Comparison of ENCODE assay signal across 8 mouse cellular contexts in the genomic region with DNA sequence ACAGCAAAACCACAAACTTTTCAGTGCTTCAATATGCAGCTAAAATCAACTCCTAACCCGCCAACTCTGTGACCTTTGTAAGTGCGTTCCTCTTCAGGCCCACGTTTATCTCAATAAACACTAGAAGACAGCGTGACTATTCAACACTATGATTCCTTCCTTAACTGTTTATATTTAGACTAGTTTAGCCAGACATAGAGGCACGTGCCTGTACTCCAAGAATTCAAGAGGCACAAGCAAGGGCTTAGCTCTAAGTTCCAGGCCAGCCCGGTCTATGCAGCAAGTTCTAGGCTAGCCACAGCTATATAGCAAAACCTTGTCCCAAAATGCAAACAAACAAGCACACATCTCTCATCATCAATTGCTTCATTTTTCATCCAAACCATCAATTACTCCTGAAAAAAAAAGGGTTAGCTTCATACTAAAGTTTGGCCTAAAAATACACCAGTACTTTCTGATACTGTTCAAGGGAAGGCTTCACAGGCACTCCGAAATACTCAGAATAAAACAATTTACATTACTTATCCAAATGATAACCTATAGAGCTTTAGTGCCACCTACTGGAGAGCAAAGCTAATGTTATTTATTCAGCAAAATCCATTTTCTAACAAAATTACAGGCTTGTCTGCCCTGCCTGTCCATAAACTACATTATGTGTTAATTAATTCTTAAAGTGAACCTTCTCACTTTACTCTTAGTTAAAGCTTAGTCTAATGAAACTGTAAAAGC. TPM values are rescaled to one million over a fixed set of nuclear protein-coding genes. Genes with fewer than 3 reads are reported as not detected.
DNase-seq lines count a peak whose midpoint lies in the region; ATAC-seq and TF ChIP-seq lines count a peak whose summit lies in the region.

No protein-coding gene starts in this region.

- no peak overlapping the region for H3K4me3 ChIP-seq in intestine, postnatal 0 days (ENCODE audit: low read depth, low read length)
- H3K4me3 ChIP-seq in intestine, embryonic 16.5 days (ENCODE audit: low read length) = no peak overlapping the region
- H3K4me3 ChIP-seq in E14TG2a.4 (replicated peaks; ENCODE audit: low read length) = no peak overlapping the region

- peaks cover 16% of the 10 kb centered on the region for H3K36me3 ChIP-seq in intestine, postnatal 0 days (ENCODE audit: control insufficient read depth, insufficient read depth)
- 0 out of 2 replicates have a peak, but pooled peaks cover 5% of the 10 kb centered on the region for H3K36me3 ChIP-seq in intestine, embryonic 16.5 days (ENCODE audit: control insufficient read depth, insufficient read depth, low read length)
- H3K36me3 ChIP-seq in E14TG2a.4 (ENCODE audit: insufficient read depth, low read length) = peaks cover 71% of the 10 kb centered on the region

- ATAC-seq in intestine, postnatal 0 days = no peak
- ATAC-seq in intestine, embryonic 16.5 days = no peak
- ATAC-seq in megakaryocyte progenitor cell, adult 5-6 weeks (replicated peaks; ENCODE audit: poor library complexity) = peak; percentile 90

- no peak overlapping the region for H3K9ac ChIP-seq in intestine, postnatal 0 days (ENCODE audit: low read depth, low read length)
- no peak overlapping the region for H3K9ac ChIP-seq in intestine, embryonic 16.5 days (ENCODE audit: low read depth, low read length)

- H3K4me1 ChIP-seq in intestine, postnatal 0 days (replicated peaks; ENCODE audit: control insufficient read depth, insufficient read depth, low read length) = no peaks in the 10 kb centered on the region
- no peaks in the 10 kb centered on the region for H3K4me1 ChIP-seq in intestine, embryonic 16.5 days (ENCODE audit: control insufficient read depth, insufficient read depth, low read length)
- H3K4me1 ChIP-seq in E14TG2a.4 (replicated peaks; ENCODE audit: low read depth, low read length) = peaks cover 34% of the 10 kb centered on the region

- H3K9me3 ChIP-seq in intestine, postnatal 0 days (ENCODE audit: control insufficient read depth) = no peaks in the 10 kb centered on the region
- no peaks in the 10 kb centered on the region for H3K9me3 ChIP-seq in intestine, embryonic 16.5 days (ENCODE audit: control insufficient read depth, low read length)
- no peaks in the 10 kb centered on the region for H3K9me3 ChIP-seq in E14TG2a.4 (ENCODE audit: low read length)

- H3K27ac ChIP-seq in intestine, postnatal 0 days (ENCODE audit: low read depth, low read length) = no peak overlapping the region
- H3K27ac ChIP-seq in intestine, embryonic 16.5 days (ENCODE audit: low read length) = no peak overlapping the region

- no peak overlapping the region for H3K4me2 ChIP-seq in intestine, postnatal 0 days (replicated peaks; ENCODE audit: low read depth)
- no peak overlapping the region for H3K4me2 ChIP-seq in intestine, embryonic 16.5 days (ENCODE audit: low read depth, low read length)

- TF ChIP-seq CTCF in intestine, postnatal 0 days (IDR thresholded peaks at IDR 0.05; ENCODE audit: low read depth) = peak; percentile 77
- TF ChIP-seq CTCF in E14TG2a.4 (conservative IDR thresholded peaks at IDR 0.05; ENCODE audit: low read length) = peak; percentile 31; the same call in 1 of the 2 replicates

- WGBS in intestine, postnatal 0 days = 62% methylated on average over 7 of the region's 7 CpGs
- WGBS in intestine, embryonic 16.5 days = 61% methylated on average over 7 of the region's 7 CpGs

- no peaks in the 10 kb centered on the region for H3K27me3 ChIP-seq in intestine, postnatal 0 days (replicated peaks; ENCODE audit: control insufficient read depth, insufficient read depth, low read length)
- H3K27me3 ChIP-seq in intestine, embryonic 16.5 days (replicated peaks; ENCODE audit: control insufficient read depth, insufficient read depth, low read length) = no peaks in the 10 kb centered on the region
- H3K27me3 ChIP-seq in E14TG2a.4 (ENCODE audit: insufficient read depth, low read length) = no peaks in the 10 kb centered on the region

- peak; percentile 58 for DNase-seq in c-Kit-positive CD71-positive TER-119-positive erythroid progenitor cells, embryonic 14.5 days (ENCODE audit: low spot score)
- no peak for DNase-seq in urinary bladder, postnatal 36 days (ENCODE audit: low spot score in 2 of 2)
- no peak for DNase-seq in adrenal gland, adult 18-20 months (ENCODE audit: low spot score in 2 of 2)
- DNase-seq in spleen, adult 12 weeks (ENCODE audit: low spot score) = no peak

RNA-seq across cellular contexts. Expression of gene Ipo11, which starts 18.3 kb away (rescaled TPM):
- 12.0 and 13.6 TPM in 2 replicates for polyA plus RNA-seq in intestine, postnatal 0 days (2015; fragmentation: Nextera tagmentation; extraction: Ambion mirVana)
- polyA plus RNA-seq in intestine, embryonic 16.5 days (2015; fragmentation: Nextera tagmentation; extraction: Ambion mirVana) = 37.4 and 39.3 TPM in 2 replicates
- 52.5 and 63.5 TPM in 2 replicates for total RNA-seq in megakaryocyte progenitor cell, adult 5-6 weeks (2015)
- total RNA-seq in megakaryocyte progenitor cell, adult 5-6 weeks (2017) = 34.2 and 39.8 TPM in 2 replicates
- 10 to 100 TPM; 31.9 to 36.7 TPM for total RNA-seq in adrenal gland, adult 18-20 months (2021)

RNA-seq across cellular contexts. Expression of gene Dimt1, which starts 28.4 kb away (rescaled TPM):
- polyA plus RNA-seq in intestine, postnatal 0 days (2015; fragmentation: Nextera tagmentation; extraction: Ambion mirVana) = 10.1 and 11.6 TPM in 2 replicates
- polyA plus RNA-seq in intestine, embryonic 16.5 days (2015; fragmentation: Nextera tagmentation; extraction: Ambion mirVana) = 26.4 and 30.1 TPM in 2 replicates
- 30.7 and 34.6 TPM in 2 replicates for total RNA-seq in megakaryocyte progenitor cell, adult 5-6 weeks (2015)
- 11.5 and 32.2 TPM in 2 replicates for total RNA-seq in megakaryocyte progenitor cell, adult 5-6 weeks (2017)
- 10 to 100 TPM; 10.7 to 17.2 TPM for total RNA-seq in adrenal gland, adult 18-20 months (2021)
